Mouse (Mus musculus): Measurements from ENCODE around the gene Izumo4.

DNA sequence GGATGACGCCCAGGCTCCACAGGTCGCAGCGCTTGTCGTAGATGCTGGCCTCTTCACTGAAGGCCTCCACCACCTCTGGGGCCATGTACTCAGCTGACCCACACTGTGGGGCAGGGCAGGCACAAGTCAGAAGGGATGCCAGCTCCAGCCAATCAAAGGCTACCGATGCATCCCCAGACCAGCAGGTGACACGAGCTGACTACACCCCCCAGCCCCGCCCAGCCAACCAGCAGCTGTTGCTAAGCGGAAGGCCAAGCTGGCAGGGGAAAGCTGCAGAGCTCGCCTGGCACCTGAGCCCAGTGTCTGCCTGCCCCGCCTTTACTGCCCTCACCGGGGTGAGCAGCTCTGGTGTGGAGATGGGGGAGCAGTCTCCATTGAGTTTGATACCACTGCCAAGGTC lies 33.4 kb upstream of the Izumo4 start:
- TF ChIP-seq CTCF (IDR thresholded peaks at IDR 0.05; ENCODE audit: low read depth, low read length), result no peak
- no peak for TF ChIP-seq POLR2A (IDR thresholded peaks at IDR 0.05; ENCODE audit: borderline replicate concordance, low read depth, low read length)

Measured in bone marrow macrophage, adult 2 months (primary cell).